Mouse (Mus musculus): ENCODE results near the gene Hist1h1d. TPM values are rescaled to one million over a fixed set of nuclear protein-coding genes. Genes with fewer than 3 reads are reported as not detected.
"Not testable (repeated sequence)": the region's sequence is repeated elsewhere in the genome, so short reads cannot be mapped to it uniquely, and the experiment has no call there.

Hist1h1d gene
- polyA plus RNA-seq, 1 experiment from 2014 or later = 0.21 TPM

GRCm38 (mm10) chr13:23551931-23552914 is 839 bp upstream of the Hist1h1d start:
- H3K9ac ChIP-seq (ENCODE audit: low read depth, low read length) = no peak overlapping the region
- H3K4me1 ChIP-seq (replicated peaks; ENCODE audit: control insufficient read depth, insufficient read depth, low read length) = no peaks in the 10 kb centered on the region
- no peak overlapping the region for H3K27ac ChIP-seq (ENCODE audit: low read depth, low read length)
- peak overlapping the region; percentile 64 for H3K4me2 ChIP-seq (replicated peaks; ENCODE audit: low read depth)
- WGBS = 49% methylated on average over 8 of the region's 8 CpGs
- H3K4me3 ChIP-seq (ENCODE audit: low read depth, low read length) = peak overlapping the region; percentile 38; the same call in 1 of the 2 replicates
- H3K36me3 ChIP-seq (ENCODE audit: control insufficient read depth, insufficient read depth) = no peaks in the 10 kb centered on the region
- no peaks in the 10 kb centered on the region for H3K27me3 ChIP-seq (replicated peaks; ENCODE audit: control insufficient read depth, insufficient read depth, low read length)
- no peaks in the 10 kb centered on the region for H3K9me3 ChIP-seq (ENCODE audit: control insufficient read depth)
- TF ChIP-seq CTCF (IDR thresholded peaks at IDR 0.05; ENCODE audit: low read depth) = no peak
- no peak for ATAC-seq

- Histone ChIP-seq H3K27me3 (replicated peaks; ENCODE audit: control insufficient read depth, insufficient read depth, low read length) (no peaks in the 10 kb centered on the region), H3K27ac (ENCODE audit: low read depth, low read length) (peak overlapping the region; percentile 85), H3K36me3 (ENCODE audit: control insufficient read depth, insufficient read depth) (no peaks in the 10 kb centered on the region), H3K9me3 (ENCODE audit: control insufficient read depth) (no peaks in the 10 kb centered on the region), H3K9ac (ENCODE audit: low read depth, low read length) (peak overlapping the region; percentile 70; the same call in 1 of the 2 replicates), H3K4me2 (replicated peaks; ENCODE audit: low read depth) (peak overlapping the region; percentile 78), H3K4me1 (replicated peaks; ENCODE audit: control insufficient read depth, insufficient read depth, low read length) (no peaks in the 10 kb centered on the region), H3K4me3 (ENCODE audit: low read depth, low read length) (peak overlapping the region; percentile 46; the same call in 1 of the 2 replicates)
- no peak for TF ChIP-seq CTCF (IDR thresholded peaks at IDR 0.05; ENCODE audit: low read depth)
- 14% methylated on average over 9 of the region's 9 CpGs for WGBS
- no peak for ATAC-seq
Observed at GRCm38 (mm10) chr13:23554393-23554792, 1.3 kb downstream of the Hist1h1d start.

- Histone ChIP-seq H3K27ac (ENCODE audit: low read depth, low read length) (peak overlapping the region; percentile 85), H3K27me3 (replicated peaks; ENCODE audit: control insufficient read depth, insufficient read depth, low read length) (no peaks in the 10 kb centered on the region), H3K4me2 (replicated peaks; ENCODE audit: low read depth) (peak overlapping the region; percentile 78), H3K9ac (ENCODE audit: low read depth, low read length) (peak overlapping the region; percentile 70), H3K4me3 (ENCODE audit: low read depth, low read length) (peak overlapping the region; percentile 46), H3K36me3 (ENCODE audit: control insufficient read depth, insufficient read depth) (no peaks in the 10 kb centered on the region), H3K4me1 (replicated peaks; ENCODE audit: control insufficient read depth, insufficient read depth, low read length) (no peaks in the 10 kb centered on the region), H3K9me3 (ENCODE audit: control insufficient read depth) (no peaks in the 10 kb centered on the region)
- under 1% methylated on average over 53 of the region's 54 CpGs for WGBS
- TF ChIP-seq CTCF (IDR thresholded peaks at IDR 0.05; ENCODE audit: low read depth) = no peak
- peak; percentile 79 for ATAC-seq
Observed at GRCm38 (mm10) chr13:23554925-23555838, 2.1 kb downstream of the Hist1h1d start.

GRCm38 (mm10) chr13:23555839-23556416 is 2.9 kb downstream of the Hist1h1d start:
- H3K4me2 ChIP-seq (replicated peaks; ENCODE audit: low read depth) = peak overlapping the region; percentile 78
- H3K4me3 ChIP-seq (ENCODE audit: low read depth, low read length) = peak overlapping the region; percentile 46
- no peaks in the 10 kb centered on the region for H3K9me3 ChIP-seq (ENCODE audit: control insufficient read depth)
- peak; percentile 61 for ATAC-seq
- WGBS = under 1% methylated on average over 18 of the region's 18 CpGs
- no peaks in the 10 kb centered on the region for H3K4me1 ChIP-seq (replicated peaks; ENCODE audit: control insufficient read depth, insufficient read depth, low read length)
- no peaks in the 10 kb centered on the region for H3K36me3 ChIP-seq (ENCODE audit: control insufficient read depth, insufficient read depth)
- TF ChIP-seq CTCF (IDR thresholded peaks at IDR 0.05; ENCODE audit: low read depth) = no peak
- H3K27me3 ChIP-seq (replicated peaks; ENCODE audit: control insufficient read depth, insufficient read depth, low read length) = no peaks in the 10 kb centered on the region
- peak overlapping the region; percentile 70 for H3K9ac ChIP-seq (ENCODE audit: low read depth, low read length)
- peak overlapping the region; percentile 85 for H3K27ac ChIP-seq (ENCODE audit: low read depth, low read length)

GRCm38 (mm10) chr13:23556906-23557305 is 3.8 kb downstream of the Hist1h1d start:
- no peaks in the 10 kb centered on the region for H3K36me3 ChIP-seq (ENCODE audit: control insufficient read depth, insufficient read depth)
- no peak for ATAC-seq
- H3K9ac ChIP-seq (ENCODE audit: low read depth, low read length) = no peak overlapping the region
- H3K4me1 ChIP-seq (replicated peaks; ENCODE audit: control insufficient read depth, insufficient read depth, low read length) = no peaks in the 10 kb centered on the region
- no peak overlapping the region for H3K27ac ChIP-seq (ENCODE audit: low read depth, low read length)
- H3K9me3 ChIP-seq (ENCODE audit: control insufficient read depth) = no peaks in the 10 kb centered on the region
- TF ChIP-seq CTCF (IDR thresholded peaks at IDR 0.05; ENCODE audit: low read depth) = no peak
- H3K4me3 ChIP-seq (ENCODE audit: low read depth, low read length) = no peak overlapping the region
- no peaks in the 10 kb centered on the region for H3K27me3 ChIP-seq (replicated peaks; ENCODE audit: control insufficient read depth, insufficient read depth, low read length)
- 67% methylated on average over 3 of the region's 3 CpGs for WGBS
- H3K4me2 ChIP-seq (replicated peaks; ENCODE audit: low read depth) = peak overlapping the region; percentile 78; the same call in 1 of the 2 replicates

GRCm38 (mm10) chr13:23560699-23561098 is 7.6 kb downstream of the Hist1h1d start:
- 10% methylated on average over 2 of the region's 2 CpGs for WGBS
- H3K9ac ChIP-seq (ENCODE audit: low read depth, low read length); H3K4me1 ChIP-seq (replicated peaks; ENCODE audit: control insufficient read depth, insufficient read depth, low read length); H3K27ac ChIP-seq (ENCODE audit: low read depth, low read length); H3K36me3 ChIP-seq (ENCODE audit: control insufficient read depth, insufficient read depth); ATAC-seq; H3K9me3 ChIP-seq (ENCODE audit: control insufficient read depth); H3K4me3 ChIP-seq (ENCODE audit: low read depth, low read length); H3K27me3 ChIP-seq (replicated peaks; ENCODE audit: control insufficient read depth, insufficient read depth, low read length); H3K4me2 ChIP-seq (replicated peaks; ENCODE audit: low read depth): not testable (repeated sequence)

- not testable (repeated sequence) for H3K9me3 ChIP-seq (ENCODE audit: control insufficient read depth); H3K36me3 ChIP-seq (ENCODE audit: control insufficient read depth, insufficient read depth); H3K27ac ChIP-seq (ENCODE audit: low read depth, low read length); H3K4me1 ChIP-seq (replicated peaks; ENCODE audit: control insufficient read depth, insufficient read depth, low read length); ATAC-seq; H3K9ac ChIP-seq (ENCODE audit: low read depth, low read length); H3K27me3 ChIP-seq (replicated peaks; ENCODE audit: control insufficient read depth, insufficient read depth, low read length)
- Histone ChIP-seq H3K4me2 (replicated peaks; ENCODE audit: low read depth) (peak overlapping the region; percentile 61), H3K4me3 (ENCODE audit: low read depth, low read length) (peak overlapping the region; percentile 31; the same call in 1 of the 2 replicates)
- WGBS = 0% methylated on average over 2 of the region's 5 CpGs
Observed at GRCm38 (mm10) chr13:23561531-23561882, 8.4 kb downstream of the Hist1h1d start.

- not testable (repeated sequence) for H3K9me3 ChIP-seq (ENCODE audit: control insufficient read depth); H3K27me3 ChIP-seq (replicated peaks; ENCODE audit: control insufficient read depth, insufficient read depth, low read length); H3K36me3 ChIP-seq (ENCODE audit: control insufficient read depth, insufficient read depth); H3K4me1 ChIP-seq (replicated peaks; ENCODE audit: control insufficient read depth, insufficient read depth, low read length)
- Histone ChIP-seq H3K4me3 (ENCODE audit: low read depth, low read length) (peak within 1 kb of the TSS; percentile 31), H3K4me2 (replicated peaks; ENCODE audit: low read depth) (peak within 1 kb of the TSS; percentile 61), H3K9ac (ENCODE audit: low read depth, low read length) (peak within 1 kb of the TSS; percentile 37; the same call in 1 of the 2 replicates), H3K27ac (ENCODE audit: low read depth, low read length) (peak within 1 kb of the TSS; percentile 85)
- WGBS = under 1% methylated on average over 41 of the region's 67 CpGs
- ATAC-seq = peak; percentile 95
Observed at GRCm38 (mm10) chr13:23561883-23562659, 9.0 kb downstream of the Hist1h1d start, which contains the start of gene Hist1h3e. Gene Hist1h3e (minus strand): TSS chr13:23562369.

Measured in intestine, postnatal 0 days (tissue).